Mouse (Mus musculus) liver, embryonic 14.5 days (tissue): ENCODE data around the gene Nfkb1. TPM values are rescaled to one million over a fixed set of nuclear protein-coding genes. Genes with fewer than 3 reads are reported as not detected.

Experiments used
- ATAC-seq: fragments of 200-750 bp; cut with Nextera tagmentation; 2 replicates; pipeline ENCODE4 v1.8.0; 2017; ENCODE audit warnings: moderate number of reproducible peaks, mild to moderate bottlenecking, moderate library complexity; ENCODE audit not compliant: insufficient read depth
- DNase-seq, 3 experiments: peaks; one replicate each; pipeline ENCODE4 v3.0.0-alpha.2; 2012 to 2013; ENCODE audit warnings: low read depth in 3 of 3, low spot score in 3 of 3
- H3K27ac ChIP-seq: fragments of 300-500 bp; sonication (generic); 2 replicates; pipeline ENCODE4 v1.5.1; 2014; ENCODE audit warnings: moderate library complexity, mild to moderate bottlenecking, control low read depth, inconsistent platforms
- H3K27me3 ChIP-seq: fragments of 300-500 bp; sonication (generic); 2 replicates; pipeline ENCODE4 v1.6.1; 2014; ENCODE audit warnings: mild to moderate bottlenecking, low read length, moderate library complexity; ENCODE audit not compliant: control insufficient read depth, insufficient read depth
- H3K36me3 ChIP-seq: fragments of 300-500 bp; sonication (generic); replicated peaks from 2 replicates; pipeline ENCODE4 v1.6.1; 2014; ENCODE audit warnings: low read depth; ENCODE audit not compliant: control insufficient read depth, insufficient read depth
- H3K4me1 ChIP-seq, 2 experiments: fragments of 200-500 bp in 1 of 2; fragments of 300-500 bp in 1 of 2; sonication (generic) in 1 of 2; replicated peaks; 2 replicates each; pipeline ENCODE4 v1.6.1; 2012 to 2014; ENCODE audit warnings: antibody characterized with exemption in 1 of 2, inconsistent platforms in 1 of 2, low read length in 1 of 2; ENCODE audit not compliant: control insufficient read depth in 2 of 2, insufficient read depth in 2 of 2
- H3K4me2 ChIP-seq: fragments of 300-500 bp; sonication (generic); 2 replicates; pipeline ENCODE4 v1.6.1; 2014; ENCODE audit warnings: low read depth, mild to moderate bottlenecking, control low read depth, moderate library complexity
- H3K4me3 ChIP-seq, 2 experiments: fragments of 200-500 bp in 1 of 2; fragments of 300-500 bp in 1 of 2; sonication (generic) in 1 of 2; 2 replicates each; pipeline ENCODE4 v1.5.1; 2012 to 2014; ENCODE audit warnings: low read depth in 2 of 2, low read length in 2 of 2, mild to moderate bottlenecking in 2 of 2, control low read depth in 1 of 2, inconsistent platforms in 1 of 2, moderate library complexity in 1 of 2; ENCODE audit not compliant: insufficient read depth in 1 of 2
- H3K9ac ChIP-seq: fragments of 300-500 bp; sonication (generic); replicated peaks from 2 replicates; pipeline ENCODE4 v1.6.1; 2014; ENCODE audit warnings: mild to moderate bottlenecking, control low read depth, moderate library complexity
- H3K9me3 ChIP-seq: fragments of 300-500 bp; sonication (generic); 2 replicates; pipeline ENCODE4 v1.6.1; 2016; ENCODE audit warnings: low read length, mixed read lengths; ENCODE audit not compliant: control insufficient read depth
- CTCF ChIP-seq: IDR thresholded peaks from 2 replicates; pipeline ENCODE4 v1.5.1; 2016; ENCODE audit warnings: antibody characterized with exemption, low read depth, control low read depth
- EP300 ChIP-seq: IDR thresholded peaks from 2 replicates; pipeline ENCODE4 v1.6.1; 2016; ENCODE audit warnings: antibody characterized with exemption, low read depth
- WGBS: fragments of 180-500 bp; shearing (Covaris S2); extraction: QIAGEN DNeasy Blood & Tissue Kit; methylation state at CpG from one replicate; pipeline ENCODE4 v1.1.7; 2014; ENCODE audit not compliant: insufficient replicate concordance; 5-methylcytosine and 5-hydroxymethylcytosine counted together
- polyA plus RNA-seq, 2 experiments: library from polyadenylated mRNA; depleted of rRNA in 1 of 2; stranded (reverse) in 1 of 2; unstranded in 1 of 2; fragments of >200 nt; fragmentation: Nextera tagmentation in 1 of 2; extraction: Ambion mirVana in 1 of 2; gene quantifications; 2 replicates each; pipeline versions ENCODE4 v1.2.1 to v1.2.3; 2012 to 2014

The Nfkb1 gene
- 13.8 and 16.5 TPM in 2 replicates for polyA plus RNA-seq (2012; rRNA removed)
- 11.2 and 14.1 TPM in 2 replicates for polyA plus RNA-seq (2014; fragmentation: Nextera tagmentation; extraction: Ambion mirVana)

GRCm38 (mm10) chr3:135691191-135692131 is at the start of gene Nfkb1:
Gene Nfkb1, minus strand, starts transcription at chr3:135691547.
- H3K27me3 ChIP-seq = peaks cover 11% of the 10 kb centered on the region
- H3K9ac ChIP-seq = peak within 1 kb of the TSS; percentile 65
- no peaks in the 10 kb centered on the region for H3K36me3 ChIP-seq
- H3K4me1 ChIP-seq = peaks cover 8 to 36% of the 10 kb centered on the region in 2 experiments
- H3K4me3 ChIP-seq = peak within 1 kb of the TSS; percentile 65 to 67
- H3K4me2 ChIP-seq = peak within 1 kb of the TSS; percentile 80
- H3K27ac ChIP-seq = no peak within 1 kb of the TSS
- ATAC-seq (peak; percentile 81), DNase-seq (peak in 2 of 3 experiments; percentile 19 to 32)
- TF ChIP-seq CTCF = no peak
- WGBS = 3% methylated on average over 55 of the region's 102 CpGs
- no peaks in the 10 kb centered on the region for H3K9me3 ChIP-seq

GRCm38 (mm10) chr3:135740711-135741110 is 49.4 kb upstream of the Nfkb1 start:
- Histone ChIP-seq H3K27ac (no peak overlapping the region), H3K4me2 (no peak overlapping the region), H3K9me3 (no peaks in the 10 kb centered on the region), H3K4me3 (no peak overlapping the region), H3K36me3 (no peaks in the 10 kb centered on the region), H3K27me3 (no peaks in the 10 kb centered on the region), H3K4me1 (no peaks in the 10 kb centered on the region), H3K9ac (no peak overlapping the region)
- TF ChIP-seq EP300 (no peak), CTCF (no peak)
- ATAC-seq = no peak
- 67% methylated on average over 8 of the region's 8 CpGs for WGBS
- DNase-seq = no peak

DNA sequence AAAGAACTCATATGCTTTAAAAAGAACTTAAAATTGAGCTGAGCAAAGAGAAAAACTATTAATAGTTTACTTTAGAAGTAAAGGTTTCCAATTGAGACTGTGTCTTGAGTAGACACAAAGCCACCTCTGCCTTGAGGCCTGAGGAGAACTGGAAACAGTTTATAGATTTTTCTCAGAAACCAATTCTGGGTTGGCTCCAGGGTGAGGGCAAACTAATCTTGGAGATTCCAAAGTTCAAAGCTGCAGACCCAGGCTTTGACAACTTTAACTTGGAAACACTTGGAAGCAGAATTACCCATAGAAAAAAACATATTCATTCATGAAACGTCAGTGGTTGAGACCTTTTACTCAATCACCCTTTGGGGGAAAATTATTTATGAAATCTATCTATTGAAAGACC is 43.4 kb upstream of the Nfkb1 start:
- no peak overlapping the region for H3K27ac ChIP-seq
- peaks cover 0 to 5% of the 10 kb centered on the region in 2 experiments; a peak in 3 of 4 replicates for H3K4me1 ChIP-seq
- no peak overlapping the region for H3K4me2 ChIP-seq
- ATAC-seq (no peak), DNase-seq (no peak)
- no peaks in the 10 kb centered on the region for H3K36me3 ChIP-seq
- H3K9ac ChIP-seq = no peak overlapping the region
- H3K9me3 ChIP-seq = no peaks in the 10 kb centered on the region
- WGBS = 58% methylated on average over 1 of the region's 1 CpGs
- no peaks in the 10 kb centered on the region for H3K27me3 ChIP-seq
- no peak overlapping the region for H3K4me3 ChIP-seq
- TF ChIP-seq EP300 (no peak), CTCF (no peak)

- WGBS = 64% methylated on average over 10 of the region's 10 CpGs
- no peak overlapping the region for H3K27ac ChIP-seq
- no peak overlapping the region for H3K4me2 ChIP-seq
- H3K9me3 ChIP-seq = no peaks in the 10 kb centered on the region
- peaks cover 0 to 5% of the 10 kb centered on the region in 2 experiments; a peak in 3 of 4 replicates for H3K4me1 ChIP-seq
- TF ChIP-seq CTCF (no peak), EP300 (no peak)
- H3K27me3 ChIP-seq = no peaks in the 10 kb centered on the region
- H3K4me3 ChIP-seq = no peak overlapping the region
- H3K36me3 ChIP-seq = no peaks in the 10 kb centered on the region
- ATAC-seq (no peak), DNase-seq (no peak)
- H3K9ac ChIP-seq = no peak overlapping the region
These were observed 41.5 kb upstream of the Nfkb1 start for GRCm38 (mm10) chr3:135732747-135733445.
